Mouse (Mus musculus) embryonic facial prominence, embryonic 15.5 days (tissue): Measurements from ENCODE around the gene Kcnn3. TPM values are rescaled to one million over a fixed set of nuclear protein-coding genes. Genes with fewer than 3 reads are reported as not detected.

Source experiments
- ATAC-seq: fragments of 200-750 bp; cut with Nextera tagmentation; 2 replicates; pipeline ENCODE4 v1.8.0; 2017; ENCODE audit warnings: low read depth, moderate TSS enrichment; ENCODE audit not compliant: insufficient number of reproducible peaks, low FRiP score, low TSS enrichment
- H3K27ac ChIP-seq: fragments of 300-500 bp; sonication (generic); replicated peaks from 2 replicates; pipeline ENCODE4 v1.5.1; 2015; ENCODE audit warnings: mild to moderate bottlenecking, inconsistent platforms
- H3K27me3 ChIP-seq: fragments of 300-500 bp; sonication (generic); 2 replicates; pipeline ENCODE4 v1.6.1; 2015; ENCODE audit warnings: inconsistent platforms
- H3K36me3 ChIP-seq: fragments of 300-500 bp; sonication (generic); 2 replicates; pipeline ENCODE4 v1.6.1; 2015; ENCODE audit warnings: mild to moderate bottlenecking, inconsistent platforms
- H3K4me1 ChIP-seq: fragments of 300-500 bp; sonication (generic); 2 replicates; pipeline ENCODE4 v1.6.1; 2015; ENCODE audit warnings: inconsistent platforms
- H3K4me2 ChIP-seq: fragments of 300-500 bp; sonication (generic); replicated peaks from 2 replicates; pipeline ENCODE4 v1.6.1; 2015; ENCODE audit warnings: mild to moderate bottlenecking, inconsistent platforms
- H3K4me3 ChIP-seq: fragments of 300-500 bp; sonication (generic); replicated peaks from 2 replicates; pipeline ENCODE4 v1.5.1; 2015; ENCODE audit warnings: mild to moderate bottlenecking, inconsistent platforms
- H3K9ac ChIP-seq: fragments of 300-500 bp; sonication (generic); 2 replicates; pipeline ENCODE4 v1.6.1; 2015; ENCODE audit warnings: inconsistent platforms
- H3K9me3 ChIP-seq: fragments of 300-500 bp; sonication (generic); replicated peaks from 2 replicates; pipeline ENCODE4 v1.6.1; 2016; ENCODE audit warnings: inconsistent platforms
- WGBS: fragments of 180-500 bp; shearing (Covaris S2); methylation state at CpG from one replicate; pipeline ENCODE4 v1.1.7; 2015; 5-methylcytosine and 5-hydroxymethylcytosine counted together
- polyA plus RNA-seq: library from polyadenylated mRNA; unstranded; fragments of >200 nt; fragmentation: Nextera tagmentation; extraction: Ambion mirVana; gene quantifications from 2 replicates; pipeline ENCODE4 v1.2.1, GENCODE M21; 2015

The Kcnn3 gene
- polyA plus RNA-seq, 1 experiment from 2014 or later = 2.7 TPM

GRCm38 (mm10) chr3:89616861-89617260 is 96.9 kb downstream of the Kcnn3 start:
- 67% methylated on average over 6 of the region's 6 CpGs for whole genome bisulfite sequencing
- H3K27ac ChIP-seq = no peak overlapping the region
- no peak overlapping the region for H3K4me2 ChIP-seq
- peaks cover 15% of the 10 kb centered on the region for H3K4me1 ChIP-seq
- no peaks in the 10 kb centered on the region for H3K9me3 ChIP-seq
- ATAC-seq = no peak
- H3K9ac ChIP-seq = no peak overlapping the region
- no peaks in the 10 kb centered on the region for H3K27me3 ChIP-seq
- H3K4me3 ChIP-seq = no peak overlapping the region
- H3K36me3 ChIP-seq = no peaks in the 10 kb centered on the region

- WGBS = 75% methylated on average over 2 of the region's 2 CpGs
Observed at GRCm38 (mm10) chr3:89617360-89617759, 97.4 kb downstream of the Kcnn3 start.

GRCm38 (mm10) chr3:89622825-89623224 is 102.9 kb downstream of the Kcnn3 start:
- no peak overlapping the region for H3K4me2 ChIP-seq
- ATAC-seq = no peak
- no peaks in the 10 kb centered on the region for H3K4me1 ChIP-seq
- H3K27ac ChIP-seq = no peak overlapping the region
- no peaks in the 10 kb centered on the region for H3K36me3 ChIP-seq
- H3K9ac ChIP-seq = no peak overlapping the region
- no peak overlapping the region for H3K4me3 ChIP-seq
- WGBS = 27% methylated on average over 6 of the region's 6 CpGs
- no peaks in the 10 kb centered on the region for H3K9me3 ChIP-seq
- H3K27me3 ChIP-seq = no peaks in the 10 kb centered on the region

More at GRCm38 (mm10) chr3:89617360-89617759, 97.4 kb downstream of the Kcnn3 start:
- Histone ChIP-seq H3K4me3 (no peak overlapping the region), H3K4me1 (peaks cover 15% of the 10 kb centered on the region), H3K27me3 (no peaks in the 10 kb centered on the region), H3K4me2 (no peak overlapping the region), H3K27ac (no peak overlapping the region), H3K9me3 (no peaks in the 10 kb centered on the region), H3K36me3 (no peaks in the 10 kb centered on the region), H3K9ac (no peak overlapping the region)
- no peak for ATAC-seq

GRCm38 (mm10) chr3:89623531-89623930 is 103.6 kb downstream of the Kcnn3 start:
- H3K27me3 ChIP-seq = no peaks in the 10 kb centered on the region
- no peaks in the 10 kb centered on the region for H3K9me3 ChIP-seq
- no peak for ATAC-seq
- no peaks in the 10 kb centered on the region for H3K4me1 ChIP-seq
- no peak overlapping the region for H3K4me2 ChIP-seq
- 24% methylated on average over 4 of the region's 4 CpGs for WGBS
- no peaks in the 10 kb centered on the region for H3K36me3 ChIP-seq
- no peak overlapping the region for H3K4me3 ChIP-seq
- no peak overlapping the region for H3K27ac ChIP-seq
- H3K9ac ChIP-seq = no peak overlapping the region

- no peak overlapping the region for H3K27ac ChIP-seq
- H3K27me3 ChIP-seq = no peaks in the 10 kb centered on the region
- no peak overlapping the region for H3K4me3 ChIP-seq
- no peaks in the 10 kb centered on the region for H3K4me1 ChIP-seq
- no peak overlapping the region for H3K4me2 ChIP-seq
- H3K9ac ChIP-seq = no peak overlapping the region
- no peak for ATAC-seq
- H3K36me3 ChIP-seq = no peaks in the 10 kb centered on the region
- WGBS = 70% methylated on average over 6 of the region's 6 CpGs
- no peaks in the 10 kb centered on the region for H3K9me3 ChIP-seq
Observed at GRCm38 (mm10) chr3:89624001-89624400, 104.0 kb downstream of the Kcnn3 start.

GRCm38 (mm10) chr3:89624814-89625445 is 105.0 kb downstream of the Kcnn3 start:
- H3K9ac ChIP-seq = no peak overlapping the region
- no peak overlapping the region for H3K4me2 ChIP-seq
- WGBS = 71% methylated on average over 5 of the region's 5 CpGs
- no peaks in the 10 kb centered on the region for H3K4me1 ChIP-seq
- H3K4me3 ChIP-seq = no peak overlapping the region
- H3K27me3 ChIP-seq = no peaks in the 10 kb centered on the region
- no peak overlapping the region for H3K27ac ChIP-seq
- ATAC-seq = no peak
- no peaks in the 10 kb centered on the region for H3K36me3 ChIP-seq
- no peaks in the 10 kb centered on the region for H3K9me3 ChIP-seq

GRCm38 (mm10) chr3:89626556-89626955 is 106.6 kb downstream of the Kcnn3 start:
- Histone ChIP-seq H3K4me1 (no peaks in the 10 kb centered on the region), H3K4me2 (no peak overlapping the region), H3K36me3 (no peaks in the 10 kb centered on the region), H3K27me3 (no peaks in the 10 kb centered on the region), H3K9me3 (no peaks in the 10 kb centered on the region), H3K27ac (no peak overlapping the region), H3K9ac (no peak overlapping the region), H3K4me3 (no peak overlapping the region)
- 45% methylated on average over 4 of the region's 4 CpGs for WGBS
- ATAC-seq = no peak

- no peak for ATAC-seq
- Histone ChIP-seq H3K27me3 (no peaks in the 10 kb centered on the region), H3K9ac (no peak overlapping the region), H3K4me1 (no peaks in the 10 kb centered on the region), H3K27ac (no peak overlapping the region), H3K4me3 (no peak overlapping the region), H3K4me2 (no peak overlapping the region), H3K9me3 (no peaks in the 10 kb centered on the region), H3K36me3 (no peaks in the 10 kb centered on the region)
- WGBS = 64% methylated on average over 3 of the region's 3 CpGs
Observed at GRCm38 (mm10) chr3:89629811-89630210, 109.8 kb downstream of the Kcnn3 start.

- Histone ChIP-seq H3K9ac (no peak overlapping the region), H3K4me2 (no peak overlapping the region), H3K27me3 (no peaks in the 10 kb centered on the region), H3K4me3 (no peak overlapping the region), H3K27ac (no peak overlapping the region), H3K36me3 (no peaks in the 10 kb centered on the region), H3K9me3 (no peaks in the 10 kb centered on the region), H3K4me1 (no peaks in the 10 kb centered on the region)
- WGBS = 62% methylated on average over 5 of the region's 5 CpGs
- no peak for ATAC-seq
Observed at GRCm38 (mm10) chr3:89631750-89632149, 111.8 kb downstream of the Kcnn3 start.

GRCm38 (mm10) chr3:89633531-89633930 is 113.6 kb downstream of the Kcnn3 start:
- WGBS = 86% methylated on average over 6 of the region's 6 CpGs
- no peak for ATAC-seq

GRCm38 (mm10) chr3:89633941-89634340 is 114.0 kb downstream of the Kcnn3 start:
- H3K36me3 ChIP-seq = no peaks in the 10 kb centered on the region
- WGBS = 82% methylated on average over 6 of the region's 6 CpGs
- no peaks in the 10 kb centered on the region for H3K9me3 ChIP-seq
- no peak overlapping the region for H3K27ac ChIP-seq
- H3K4me3 ChIP-seq = no peak overlapping the region
- no peak for ATAC-seq
- no peak overlapping the region for H3K9ac ChIP-seq
- H3K4me1 ChIP-seq = no peaks in the 10 kb centered on the region
- no peaks in the 10 kb centered on the region for H3K27me3 ChIP-seq
- H3K4me2 ChIP-seq = no peak overlapping the region

More at GRCm38 (mm10) chr3:89633531-89633930, 113.6 kb downstream of the Kcnn3 start:
- no peak overlapping the region for H3K27ac ChIP-seq
- H3K9me3 ChIP-seq = no peaks in the 10 kb centered on the region
- H3K4me1 ChIP-seq = no peaks in the 10 kb centered on the region
- no peak overlapping the region for H3K9ac ChIP-seq
- H3K27me3 ChIP-seq = no peaks in the 10 kb centered on the region
- no peaks in the 10 kb centered on the region for H3K36me3 ChIP-seq
- no peak overlapping the region for H3K4me3 ChIP-seq
- H3K4me2 ChIP-seq = no peak overlapping the region

- WGBS = 25% methylated on average over 3 of the region's 3 CpGs
- Histone ChIP-seq H3K4me3 (no peak overlapping the region), H3K9ac (no peak overlapping the region), H3K9me3 (no peaks in the 10 kb centered on the region), H3K27ac (no peak overlapping the region), H3K27me3 (no peaks in the 10 kb centered on the region), H3K4me2 (no peak overlapping the region), H3K36me3 (no peaks in the 10 kb centered on the region), H3K4me1 (no peaks in the 10 kb centered on the region)
- no peak for ATAC-seq
Observed at GRCm38 (mm10) chr3:89640804-89641203, 120.8 kb downstream of the Kcnn3 start.
